Mouse (Mus musculus): ENCODE data around the gene Bcat2. TPM values are rescaled to one million over a fixed set of nuclear protein-coding genes. Genes with fewer than 3 reads are reported as not detected.

Bcat2 gene
- polyA plus RNA-seq, 1 experiment from 2014 or later = 47.3 TPM

DNA sequence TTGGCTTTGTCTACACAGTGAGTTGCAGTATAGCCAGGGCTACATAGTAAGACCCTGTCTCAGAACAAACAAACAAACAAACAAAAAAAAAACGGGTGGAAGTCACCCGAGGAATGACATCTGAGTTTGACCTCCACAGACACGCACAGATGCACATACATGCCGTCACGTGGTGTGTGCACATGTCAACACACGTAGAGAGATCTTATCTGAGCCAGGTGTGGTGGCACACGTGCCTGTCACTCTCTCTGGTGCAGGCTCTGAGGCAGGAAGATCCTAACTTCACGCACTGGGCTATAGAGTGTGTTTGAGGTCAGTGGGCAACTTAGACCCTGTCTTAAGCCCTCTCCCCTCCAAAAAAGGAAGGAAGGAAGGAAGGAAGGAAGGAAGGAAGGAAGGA is 4.0 kb downstream of the Bcat2 start:
- WGBS = 79% methylated on average over 8 of the region's 8 CpGs
- Histone ChIP-seq H3K9me3 (replicated peaks; ENCODE audit: control insufficient read depth, low read length) (no peaks in the 10 kb centered on the region), H3K4me3 (ENCODE audit: low read depth, low read length) (no peak overlapping the region)

GRCm38 (mm10) chr7:45574472-45575379 is 4.8 kb downstream of the Bcat2 start:
- H3K27ac ChIP-seq (replicated peaks; ENCODE audit: low read depth, low read length) = no peak overlapping the region
- H3K36me3 ChIP-seq (replicated peaks; ENCODE audit: control insufficient read depth, insufficient read depth, low read depth, low read length) = no peaks in the 10 kb centered on the region; the same call in 1 of the 2 replicates
- H3K4me3 ChIP-seq (ENCODE audit: low read depth, low read length) = no peak overlapping the region
- no peaks in the 10 kb centered on the region for H3K27me3 ChIP-seq (ENCODE audit: control insufficient read depth, insufficient read depth, low read length)
- H3K9me3 ChIP-seq (replicated peaks; ENCODE audit: control insufficient read depth, low read length) = no peaks in the 10 kb centered on the region
- ATAC-seq (replicated peaks; ENCODE audit: insufficient number of reproducible peaks, low FRiP score, low TSS enrichment, low read depth) (no peak), DNase-seq (ENCODE audit: low spot score) (no peak)
- H3K9ac ChIP-seq (replicated peaks; ENCODE audit: low read length) = no peak overlapping the region
- 85% methylated on average over 15 of the region's 15 CpGs for WGBS
- no peak overlapping the region for H3K4me2 ChIP-seq (ENCODE audit: low read depth, low read length)
- no peaks in the 10 kb centered on the region; the same call in 1 of the 2 replicates for H3K4me1 ChIP-seq (ENCODE audit: control insufficient read depth, insufficient read depth, low read length)

More for the DNA sequence above, 4.0 kb downstream of the Bcat2 start:
- H3K27me3 ChIP-seq (ENCODE audit: control insufficient read depth, insufficient read depth, low read length) = no peaks in the 10 kb centered on the region
- H3K4me1 ChIP-seq (ENCODE audit: control insufficient read depth, insufficient read depth, low read length) = no peaks in the 10 kb centered on the region; the same call in 1 of the 2 replicates
- H3K27ac ChIP-seq (replicated peaks; ENCODE audit: low read depth, low read length) = no peak overlapping the region
- no peak overlapping the region for H3K9ac ChIP-seq (replicated peaks; ENCODE audit: low read length)
- no peaks in the 10 kb centered on the region; the same call in 1 of the 2 replicates for H3K36me3 ChIP-seq (replicated peaks; ENCODE audit: control insufficient read depth, insufficient read depth, low read depth, low read length)
- DNase-seq (ENCODE audit: low spot score) (no peak), ATAC-seq (replicated peaks; ENCODE audit: insufficient number of reproducible peaks, low FRiP score, low TSS enrichment, low read depth) (no peak)
- no peak overlapping the region for H3K4me2 ChIP-seq (ENCODE audit: low read depth, low read length)

GRCm38 (mm10) chr7:45585923-45586322 is 16.0 kb downstream of the Bcat2 start:
- no peaks in the 10 kb centered on the region for H3K27me3 ChIP-seq (ENCODE audit: control insufficient read depth, insufficient read depth, low read length)
- no peak overlapping the region for H3K4me3 ChIP-seq (ENCODE audit: low read depth, low read length)
- H3K4me2 ChIP-seq (ENCODE audit: low read depth, low read length) = no peak overlapping the region
- H3K27ac ChIP-seq (replicated peaks; ENCODE audit: low read depth, low read length) = no peak overlapping the region
- H3K9ac ChIP-seq (replicated peaks; ENCODE audit: low read length) = no peak overlapping the region
- no peaks in the 10 kb centered on the region for H3K36me3 ChIP-seq (replicated peaks; ENCODE audit: control insufficient read depth, insufficient read depth, low read depth, low read length)
- DNase-seq (ENCODE audit: low spot score) = no peak
- 89% methylated on average over 6 of the region's 6 CpGs for WGBS
- no peaks in the 10 kb centered on the region for H3K9me3 ChIP-seq (replicated peaks; ENCODE audit: control insufficient read depth, low read length)
- ATAC-seq (replicated peaks; ENCODE audit: insufficient number of reproducible peaks, low FRiP score, low TSS enrichment, low read depth) = no peak
- no peaks in the 10 kb centered on the region for H3K4me1 ChIP-seq (ENCODE audit: control insufficient read depth, insufficient read depth, low read length)

GRCm38 (mm10) chr7:45587631-45588592 is 18.0 kb downstream of the Bcat2 start:
- Histone ChIP-seq H3K4me1 (ENCODE audit: control insufficient read depth, insufficient read depth, low read length) (no peaks in the 10 kb centered on the region), H3K4me3 (ENCODE audit: low read depth, low read length) (no peak overlapping the region), H3K4me2 (ENCODE audit: low read depth, low read length) (no peak overlapping the region), H3K36me3 (replicated peaks; ENCODE audit: control insufficient read depth, insufficient read depth, low read depth, low read length) (no peaks in the 10 kb centered on the region), H3K27ac (replicated peaks; ENCODE audit: low read depth, low read length) (no peak overlapping the region), H3K9ac (replicated peaks; ENCODE audit: low read length) (no peak overlapping the region), H3K9me3 (replicated peaks; ENCODE audit: control insufficient read depth, low read length) (no peaks in the 10 kb centered on the region), H3K27me3 (ENCODE audit: control insufficient read depth, insufficient read depth, low read length) (no peaks in the 10 kb centered on the region)
- DNase-seq (ENCODE audit: low spot score) (no peak), ATAC-seq (replicated peaks; ENCODE audit: insufficient number of reproducible peaks, low FRiP score, low TSS enrichment, low read depth) (no peak)
- 93% methylated on average over 23 of the region's 23 CpGs for WGBS

DNA sequence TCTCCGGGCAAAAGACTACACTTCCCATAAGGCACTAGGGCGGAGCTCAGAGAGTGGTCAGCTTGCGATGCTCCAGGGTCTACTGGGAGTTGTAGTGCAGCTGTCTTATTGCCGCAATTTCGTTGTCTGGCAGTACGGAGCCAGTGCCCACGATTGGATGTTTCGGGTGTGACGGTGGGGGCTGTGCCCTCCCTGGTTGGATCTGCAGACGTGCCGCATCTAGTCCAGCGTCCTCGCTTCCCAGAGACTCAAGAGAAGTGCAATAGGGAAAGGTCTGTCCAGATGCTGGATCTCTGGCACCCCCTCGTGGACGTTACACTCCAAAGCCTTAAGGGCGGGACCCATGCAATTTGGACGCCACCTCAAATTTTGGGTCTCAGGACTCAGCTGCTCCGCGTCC is 19.2 kb downstream of the Bcat2 start:
- H3K4me3 ChIP-seq (ENCODE audit: low read depth, low read length) = peak overlapping the region; percentile 19
- no peaks in the 10 kb centered on the region for H3K27me3 ChIP-seq (ENCODE audit: control insufficient read depth, insufficient read depth, low read length)
- no peaks in the 10 kb centered on the region for H3K4me1 ChIP-seq (ENCODE audit: control insufficient read depth, insufficient read depth, low read length)
- DNase-seq (ENCODE audit: low spot score) = peak; percentile 93
- 0 out of 2 replicates have a peak overlapping the region, but pooled peaks have one; percentile 18 for H3K9ac ChIP-seq (replicated peaks; ENCODE audit: low read length)
- H3K27ac ChIP-seq (replicated peaks; ENCODE audit: low read depth, low read length) = no peak overlapping the region
- no peaks in the 10 kb centered on the region for H3K36me3 ChIP-seq (replicated peaks; ENCODE audit: control insufficient read depth, insufficient read depth, low read depth, low read length)
- no peaks in the 10 kb centered on the region for H3K9me3 ChIP-seq (replicated peaks; ENCODE audit: control insufficient read depth, low read length)
- ATAC-seq (replicated peaks; ENCODE audit: insufficient number of reproducible peaks, low FRiP score, low TSS enrichment, low read depth) = peak; percentile 96
- 7% methylated on average over 19 of the region's 19 CpGs for WGBS
- peak overlapping the region; percentile 43 for H3K4me2 ChIP-seq (ENCODE audit: low read depth, low read length)

GRCm38 (mm10) chr7:45589898-45590297 is 19.9 kb downstream of the Bcat2 start:
- H3K4me2 ChIP-seq (ENCODE audit: low read depth, low read length) = no peak overlapping the region

DNA sequence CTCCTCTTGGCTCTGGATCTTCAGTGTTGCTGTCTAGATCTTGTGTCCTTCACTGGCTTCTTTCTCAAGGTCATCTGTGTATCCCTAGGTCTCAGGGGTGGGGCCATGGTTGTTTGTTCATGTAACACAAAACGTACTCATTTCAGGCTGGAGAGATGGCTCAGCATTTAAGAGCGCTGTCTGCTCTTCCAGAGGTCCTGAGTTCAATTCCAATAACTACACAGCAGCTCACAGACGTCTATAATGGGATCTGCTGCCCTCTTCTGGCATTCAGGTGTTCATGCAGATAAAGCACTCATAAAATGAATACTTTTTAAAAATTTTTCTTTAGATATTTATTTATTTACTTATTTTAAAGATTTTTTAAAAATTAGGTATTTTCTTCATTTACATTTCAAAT is 20.9 kb downstream of the Bcat2 start:
- 64% methylated on average over 3 of the region's 3 CpGs for WGBS
- ATAC-seq (replicated peaks; ENCODE audit: insufficient number of reproducible peaks, low FRiP score, low TSS enrichment, low read depth) (no peak), DNase-seq (ENCODE audit: low spot score) (peak; percentile 27)
- Histone ChIP-seq H3K36me3 (replicated peaks; ENCODE audit: control insufficient read depth, insufficient read depth, low read depth, low read length) (no peaks in the 10 kb centered on the region), H3K27me3 (ENCODE audit: control insufficient read depth, insufficient read depth, low read length) (no peaks in the 10 kb centered on the region), H3K27ac (replicated peaks; ENCODE audit: low read depth, low read length) (no peak overlapping the region), H3K9me3 (replicated peaks; ENCODE audit: control insufficient read depth, low read length) (no peaks in the 10 kb centered on the region), H3K4me2 (ENCODE audit: low read depth, low read length) (no peak overlapping the region), H3K9ac (replicated peaks; ENCODE audit: low read length) (no peak overlapping the region), H3K4me1 (ENCODE audit: control insufficient read depth, insufficient read depth, low read length) (no peaks in the 10 kb centered on the region), H3K4me3 (ENCODE audit: low read depth, low read length) (no peak overlapping the region)

More at GRCm38 (mm10) chr7:45589898-45590297, 19.9 kb downstream of the Bcat2 start:
- H3K4me1 ChIP-seq (ENCODE audit: control insufficient read depth, insufficient read depth, low read length) = no peaks in the 10 kb centered on the region
- DNase-seq (ENCODE audit: low spot score) (no peak), ATAC-seq (replicated peaks; ENCODE audit: insufficient number of reproducible peaks, low FRiP score, low TSS enrichment, low read depth) (no peak)
- H3K27me3 ChIP-seq (ENCODE audit: control insufficient read depth, insufficient read depth, low read length) = no peaks in the 10 kb centered on the region
- no peaks in the 10 kb centered on the region for H3K36me3 ChIP-seq (replicated peaks; ENCODE audit: control insufficient read depth, insufficient read depth, low read depth, low read length)
- 94% methylated on average over 5 of the region's 5 CpGs for WGBS
- no peaks in the 10 kb centered on the region for H3K9me3 ChIP-seq (replicated peaks; ENCODE audit: control insufficient read depth, low read length)
- no peak overlapping the region for H3K9ac ChIP-seq (replicated peaks; ENCODE audit: low read length)
- no peak overlapping the region for H3K4me3 ChIP-seq (ENCODE audit: low read depth, low read length)
- H3K27ac ChIP-seq (replicated peaks; ENCODE audit: low read depth, low read length) = no peak overlapping the region
